Mouse (Mus musculus) kidney, embryonic 14.5 days (tissue): ENCODE data around the gene Il27. TPM values are rescaled to one million over a fixed set of nuclear protein-coding genes. Genes with fewer than 3 reads are reported as not detected.
A peak's percentile ranks its signal among the peaks of the same experiment; 100 is the strongest.

Experiments used
- ATAC-seq: fragments of 200-750 bp; cut with Nextera tagmentation; 2 replicates; pipeline ENCODE4 v1.8.0; 2017; ENCODE audit warnings: moderate number of reproducible peaks, mild to moderate bottlenecking, moderate TSS enrichment, moderate library complexity; ENCODE audit not compliant: low FRiP score, low TSS enrichment
- H3K27ac ChIP-seq: fragments of 300-500 bp; sonication (generic); 2 replicates; pipeline ENCODE4 v1.5.1; 2014; ENCODE audit warnings: low read depth, mild to moderate bottlenecking, low read length, moderate library complexity, mixed read lengths
- H3K27me3 ChIP-seq: fragments of 300-500 bp; sonication (generic); 2 replicates; pipeline ENCODE4 v1.6.1; 2014; ENCODE audit warnings: mild to moderate bottlenecking, low read length; ENCODE audit not compliant: control insufficient read depth, insufficient read depth
- H3K36me3 ChIP-seq: fragments of 300-500 bp; sonication (generic); 2 replicates; pipeline ENCODE4 v1.6.1; 2014; ENCODE audit warnings: low read length, mixed read lengths; ENCODE audit not compliant: control insufficient read depth, insufficient read depth
- H3K4me1 ChIP-seq: fragments of 300-500 bp; sonication (generic); 2 replicates; pipeline ENCODE4 v1.6.1; 2014; ENCODE audit warnings: low read length, mixed read lengths; ENCODE audit not compliant: control insufficient read depth, insufficient read depth
- H3K4me2 ChIP-seq: fragments of 300-500 bp; sonication (generic); replicated peaks from 2 replicates; pipeline ENCODE4 v1.6.1; 2014; ENCODE audit warnings: low read depth, mild to moderate bottlenecking, low read length
- H3K4me3 ChIP-seq: fragments of 300-500 bp; sonication (generic); 2 replicates; pipeline ENCODE4 v1.5.1; 2014; ENCODE audit warnings: mild to moderate bottlenecking, low read length
- H3K9ac ChIP-seq: fragments of 300-500 bp; sonication (generic); 2 replicates; pipeline ENCODE4 v1.6.1; 2014; ENCODE audit warnings: low read depth, mild to moderate bottlenecking, low read length, moderate library complexity
- H3K9me3 ChIP-seq: fragments of 300-500 bp; sonication (generic); 2 replicates; pipeline ENCODE4 v1.6.1; 2016; ENCODE audit warnings: low read length; ENCODE audit not compliant: control insufficient read depth
- WGBS: fragments of 180-500 bp; shearing (Covaris S2); extraction: QIAGEN DNeasy Blood & Tissue Kit; methylation state at CpG from one replicate; pipeline ENCODE4 v1.1.7; 2014; 5-methylcytosine and 5-hydroxymethylcytosine counted together
- microRNA-seq: library from miRNA; unstranded; fragments of <30 nt; microRNA quantifications from one replicate; pipeline ENCODE4, GENCODE M21; 2016
- polyA plus RNA-seq: library from polyadenylated mRNA; unstranded; fragments of >200 nt; fragmentation: Nextera tagmentation; extraction: Ambion mirVana; gene quantifications from 2 replicates; pipeline ENCODE4 v1.2.1, GENCODE M21; 2014

Gene Il27
- polyA plus RNA-seq, 1 experiment from 2014 or later: not detected

GRCm38 (mm10) chr7:126576946-126577345 is 17.8 kb downstream of the Il27 start:
- Histone ChIP-seq H3K27me3 (no peaks in the 10 kb centered on the region), H3K4me1 (no peaks in the 10 kb centered on the region), H3K27ac (no peak overlapping the region), H3K9ac (no peak overlapping the region), H3K9me3 (no peaks in the 10 kb centered on the region), H3K4me3 (no peak overlapping the region), H3K4me2 (no peak overlapping the region), H3K36me3 (peaks cover 10% of the 10 kb centered on the region; the same call in 1 of the 2 replicates)
- no peak for ATAC-seq
- 60% methylated on average over 8 of the region's 8 CpGs for WGBS

GRCm38 (mm10) chr7:126566094-126566765 is 28.5 kb downstream of the Il27 start, which contains the start of gene Eif3c:
Gene Eif3c (minus strand): TSS chr7:126566411.
- Histone ChIP-seq H3K27me3 (no peaks in the 10 kb centered on the region), H3K4me3 (peak within 1 kb of the TSS; percentile 97), H3K9ac (peak within 1 kb of the TSS; percentile 86), H3K4me2 (peak within 1 kb of the TSS; percentile 55), H3K36me3 (peaks cover 35% of the 10 kb centered on the region), H3K9me3 (no peaks in the 10 kb centered on the region), H3K4me1 (peaks cover 9% of the 10 kb centered on the region), H3K27ac (peak within 1 kb of the TSS; percentile 83)
- ATAC-seq: peak; percentile 96
- WGBS: under 1% methylated on average over 46 of the region's 46 CpGs

DNA sequence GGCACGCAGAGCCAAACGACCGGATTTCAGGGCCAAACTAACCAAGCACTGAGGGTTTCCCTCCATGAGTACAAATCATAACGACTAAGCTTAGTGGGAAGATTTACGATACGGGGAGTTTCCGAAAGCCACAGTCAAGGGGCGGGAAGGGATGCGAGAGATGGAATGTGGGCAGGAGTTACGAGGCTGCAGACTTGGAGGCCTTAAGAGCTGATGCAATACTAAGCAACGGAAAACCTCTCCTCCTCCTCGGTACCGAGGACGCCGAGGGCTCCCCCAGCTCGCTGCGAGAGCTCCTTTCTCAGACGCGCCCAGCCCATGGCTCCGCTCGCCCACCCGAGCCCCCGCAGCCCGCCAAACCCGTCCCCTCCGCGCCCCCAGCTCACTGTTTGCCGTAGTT is 29.0 kb downstream of the Il27 start:
- Histone ChIP-seq H3K36me3 (peaks cover 40% of the 10 kb centered on the region), H3K4me1 (peaks cover 9% of the 10 kb centered on the region), H3K9me3 (no peaks in the 10 kb centered on the region), H3K4me3 (peak overlapping the region; percentile 97), H3K9ac (peak overlapping the region; percentile 86), H3K27me3 (no peaks in the 10 kb centered on the region), H3K27ac (peak overlapping the region; percentile 83), H3K4me2 (peak overlapping the region; percentile 55)
- 2% methylated on average over 28 of the region's 28 CpGs for WGBS
- peak; percentile 53 for ATAC-seq

- ATAC-seq: no peak
- no peaks in the 10 kb centered on the region for H3K27me3 ChIP-seq
- H3K4me3 ChIP-seq: no peak overlapping the region
- peaks cover 94% of the 10 kb centered on the region for H3K36me3 ChIP-seq
- 95% methylated on average over 5 of the region's 5 CpGs for WGBS
- H3K9me3 ChIP-seq: no peaks in the 10 kb centered on the region
- H3K9ac ChIP-seq: no peak overlapping the region
- no peak overlapping the region for H3K4me2 ChIP-seq
- no peaks in the 10 kb centered on the region for H3K4me1 ChIP-seq
- H3K27ac ChIP-seq: no peak overlapping the region
Measured at GRCm38 (mm10) chr7:126556635-126557034, 38.1 kb downstream of the Il27 start.

GRCm38 (mm10) chr7:126554796-126555195 is 39.9 kb downstream of the Il27 start:
- no peak for ATAC-seq
- Histone ChIP-seq H3K4me1 (no peaks in the 10 kb centered on the region), H3K9me3 (no peaks in the 10 kb centered on the region), H3K27me3 (no peaks in the 10 kb centered on the region), H3K27ac (no peak overlapping the region), H3K4me2 (no peak overlapping the region), H3K9ac (no peak overlapping the region), H3K4me3 (no peak overlapping the region), H3K36me3 (peaks cover 98% of the 10 kb centered on the region)
- 95% methylated on average over 1 of the region's 1 CpGs for WGBS

- Histone ChIP-seq H3K4me1 (no peaks in the 10 kb centered on the region), H3K4me3 (no peak overlapping the region), H3K4me2 (no peak overlapping the region), H3K27ac (no peak overlapping the region), H3K27me3 (no peaks in the 10 kb centered on the region), H3K9ac (no peak overlapping the region), H3K9me3 (no peaks in the 10 kb centered on the region), H3K36me3 (peaks cover 66% of the 10 kb centered on the region)
- ATAC-seq: no peak
- whole genome bisulfite sequencing: 98% methylated on average over 2 of the region's 2 CpGs
Measured at GRCm38 (mm10) chr7:126545631-126546030, 49.1 kb downstream of the Il27 start.

GRCm38 (mm10) chr7:126541661-126542060 is 53.1 kb downstream of the Il27 start:
- 88% methylated on average over 1 of the region's 1 CpGs for WGBS
- H3K4me1 ChIP-seq: no peaks in the 10 kb centered on the region
- H3K9me3 ChIP-seq: no peaks in the 10 kb centered on the region
- H3K4me2 ChIP-seq: no peak overlapping the region
- peaks cover 27% of the 10 kb centered on the region for H3K36me3 ChIP-seq
- no peak for ATAC-seq
- H3K9ac ChIP-seq: no peak overlapping the region
- no peak overlapping the region for H3K4me3 ChIP-seq
- no peak overlapping the region for H3K27ac ChIP-seq
- peaks cover 5% of the 10 kb centered on the region; the same call in 1 of the 2 replicates for H3K27me3 ChIP-seq

Small RNAs within 50 kb of the gene (microRNA-seq; reads per million reads assigned to microRNA genes)
- not detected for gene Mir7059

Other genes starting within 250 kb of the Il27 start
- gene Lat, start 225.4 kb downstream of the Il27 start, polyA plus RNA-seq: 1.9 and 2.9 TPM in 2 replicates
- 41.8 and 54.6 TPM in 2 replicates for gene Spns1, start 217.5 kb downstream of the Il27 start, polyA plus RNA-seq
- gene Nfatc2ip, start 198.2 kb downstream of the Il27 start, polyA plus RNA-seq: 2.8 and 4.1 TPM in 2 replicates
- not detected in 2 replicates for gene Cd19, start 180.1 kb downstream of the Il27 start, polyA plus RNA-seq
- gene Rabep2, start 166.2 kb downstream of the Il27 start, polyA plus RNA-seq: 24.8 and 30.5 TPM in 2 replicates
- gene Atp2a1, start 131.8 kb downstream of the Il27 start, polyA plus RNA-seq: 1.3 and 1.6 TPM in 2 replicates
- gene Sh2b1, start 119.5 kb downstream of the Il27 start, polyA plus RNA-seq: 36.9 and 47.1 TPM in 2 replicates
- gene Tufm, start 107.6 kb downstream of the Il27 start, polyA plus RNA-seq: 145 and 159 TPM in 2 replicates
- 39.9 and 59.7 TPM in 2 replicates for gene Atxn2l, start 91.5 kb downstream of the Il27 start, polyA plus RNA-seq
- 174 and 207 TPM in 2 replicates for gene Eif3c, start 28.5 kb downstream of the Il27 start, polyA plus RNA-seq
- gene Apobr, start 10.0 kb downstream of the Il27 start, polyA plus RNA-seq: 0.38 and 0.39 TPM in 2 replicates
- 29.8 and 30.4 TPM in 2 replicates for gene Cln3, start 9.1 kb downstream of the Il27 start, polyA plus RNA-seq
- 2.4 and 2.6 TPM in 2 replicates for gene Nupr1, start 35.9 kb upstream of the Il27 start, polyA plus RNA-seq
- gene Sgf29, start 54.4 kb upstream of the Il27 start, polyA plus RNA-seq: 35.6 and 52.5 TPM in 2 replicates
- 5.2 and 6.3 TPM in 2 replicates for gene Sult1a1, start 81.5 kb upstream of the Il27 start, polyA plus RNA-seq
- 145 and 184 TPM in 2 replicates for gene Bola2, start 100.5 kb upstream of the Il27 start, polyA plus RNA-seq
- gene Slx1b, start 100.8 kb upstream of the Il27 start, polyA plus RNA-seq: 7.7 and 8.1 TPM in 2 replicates
- 18.3 and 19.6 TPM in 2 replicates for gene Coro1a, start 112.8 kb upstream of the Il27 start, polyA plus RNA-seq
- gene Mapk3, start 164.7 kb upstream of the Il27 start, polyA plus RNA-seq: 55.0 and 79.2 TPM in 2 replicates
- 2.0 and 2.6 TPM in 2 replicates for gene Gdpd3, start 171.4 kb upstream of the Il27 start, polyA plus RNA-seq
- 87.5 and 94.5 TPM in 2 replicates for gene Ypel3, start 182.0 kb upstream of the Il27 start, polyA plus RNA-seq
- gene Tbx6, start 186.5 kb upstream of the Il27 start, polyA plus RNA-seq: 0.24 and 0.36 TPM in 2 replicates
- gene Ppp4c, start 197.6 kb upstream of the Il27 start, polyA plus RNA-seq: 294 and 371 TPM in 2 replicates
- 0.15 TPM in 1 of 2 replicates, not detected in the other for gene Fam57b, start 202.7 kb upstream of the Il27 start, polyA plus RNA-seq
- not detected in 2 replicates for gene 4930451I11Rik, start 236.7 kb upstream of the Il27 start, polyA plus RNA-seq